Comparison of ENCODE assay signal across 11 mouse cellular contexts in genomic region chr15:6432411-6432810, GRCm38 (mm10). TPM values are rescaled to one million over a fixed set of nuclear protein-coding genes. Genes with fewer than 3 reads are reported as not detected.
DNase-seq lines count a peak whose midpoint lies in the region; ATAC-seq lines count a peak whose summit lies in the region.
"Had no signal": no experiment of that assay in that cellular context is flagged by ENCODE, and none has a peak within 500 bp of the region (broad histone marks: within the 10 kb centered on the region; RNA-seq: fewer than 3 reads in every experiment).

No protein-coding gene starts in this region.

- 74% methylated on average over 7 of the region's 7 CpGs for WGBS in hindbrain, embryonic 13.5 days
- WGBS in hindbrain, embryonic 10.5 days, result 92% methylated on average over 7 of the region's 7 CpGs
- 69% methylated on average over 7 of the region's 7 CpGs for WGBS in kidney, embryonic 14.5 days
- 53% methylated on average over 7 of the region's 7 CpGs for WGBS in stomach, embryonic 16.5 days

- no peak overlapping the region for H3K27ac ChIP-seq in hindbrain, embryonic 13.5 days
- H3K27ac ChIP-seq in hindbrain, embryonic 10.5 days, result no peak overlapping the region
- no peak overlapping the region for H3K27ac ChIP-seq in kidney, embryonic 14.5 days (ENCODE audit: low read depth, low read length)
- peak overlapping the region; percentile 38 for H3K27ac ChIP-seq in stomach, embryonic 16.5 days (ENCODE audit: low read length)

- H3K4me1 ChIP-seq in hindbrain, embryonic 13.5 days (replicated peaks), result no peaks in the 10 kb centered on the region
- no peaks in the 10 kb centered on the region for H3K4me1 ChIP-seq in hindbrain, embryonic 10.5 days (replicated peaks)
- H3K4me1 ChIP-seq in kidney, embryonic 14.5 days (ENCODE audit: control insufficient read depth, insufficient read depth, low read length), result no peaks in the 10 kb centered on the region
- H3K4me1 ChIP-seq in stomach, embryonic 16.5 days (ENCODE audit: control insufficient read depth, insufficient read depth, low read length), result peaks cover 4% of the 10 kb centered on the region
- H3K4me1 ChIP-seq: megakaryocyte, embryonic 14.5 days had no signal

- no peak overlapping the region for H3K4me2 ChIP-seq in hindbrain, embryonic 13.5 days
- no peak overlapping the region for H3K4me2 ChIP-seq in kidney, embryonic 14.5 days (replicated peaks; ENCODE audit: low read depth, low read length)
- no peak overlapping the region for H3K4me2 ChIP-seq in stomach, embryonic 16.5 days (ENCODE audit: low read depth, low read length)

- DNase-seq in hindbrain, embryonic 10.5 days (ENCODE audit: low spot score), result no peak
- peak; percentile 47 for DNase-seq in testis, postnatal 10 days (ENCODE audit: low spot score)
- no peak for DNase-seq in testis, postnatal 14 days (ENCODE audit: low spot score)
- DNase-seq in spleen, postnatal 10 days (ENCODE audit: low spot score in 2 of 2), result no peak
- DNase-seq in right cerebral cortex, postnatal 36 days (ENCODE audit: low spot score in 2 of 2), result no peak

- H3K4me3 ChIP-seq in hindbrain, embryonic 13.5 days, result no peak overlapping the region
- H3K4me3 ChIP-seq in hindbrain, embryonic 10.5 days, result no peak overlapping the region
- H3K4me3 ChIP-seq in kidney, embryonic 14.5 days (ENCODE audit: low read length), result no peak overlapping the region
- H3K4me3 ChIP-seq in stomach, embryonic 16.5 days (replicated peaks; ENCODE audit: low read length), result no peak overlapping the region
- H3K4me3 ChIP-seq: erythroblast, embryonic 14.5 days; megakaryocyte, embryonic 14.5 days had no signal

- no peak overlapping the region for H3K9ac ChIP-seq in hindbrain, embryonic 13.5 days
- H3K9ac ChIP-seq in kidney, embryonic 14.5 days (ENCODE audit: low read depth, low read length), result no peak overlapping the region
- no peak overlapping the region for H3K9ac ChIP-seq in stomach, embryonic 16.5 days (ENCODE audit: low read length)

- no peaks in the 10 kb centered on the region for H3K36me3 ChIP-seq in hindbrain, embryonic 13.5 days
- H3K36me3 ChIP-seq in hindbrain, embryonic 10.5 days, result peaks cover 12% of the 10 kb centered on the region
- peaks cover 15% of the 10 kb centered on the region for H3K36me3 ChIP-seq in kidney, embryonic 14.5 days (ENCODE audit: control insufficient read depth, insufficient read depth, low read length)
- peaks cover 5% of the 10 kb centered on the region; the same call in 1 of the 2 replicates for H3K36me3 ChIP-seq in stomach, embryonic 16.5 days (ENCODE audit: control insufficient read depth, insufficient read depth, low read length)

- H3K9me3 ChIP-seq in hindbrain, embryonic 13.5 days, result no peaks in the 10 kb centered on the region
- no peaks in the 10 kb centered on the region for H3K9me3 ChIP-seq in hindbrain, embryonic 10.5 days
- no peaks in the 10 kb centered on the region for H3K9me3 ChIP-seq in kidney, embryonic 14.5 days (ENCODE audit: control insufficient read depth, low read length)
- no peaks in the 10 kb centered on the region for H3K9me3 ChIP-seq in stomach, embryonic 16.5 days (replicated peaks; ENCODE audit: control insufficient read depth, low read length)

- H3K27me3 ChIP-seq in hindbrain, embryonic 13.5 days, result no peaks in the 10 kb centered on the region
- no peaks in the 10 kb centered on the region for H3K27me3 ChIP-seq in hindbrain, embryonic 10.5 days (ENCODE audit: insufficient read depth, poor library complexity, severe bottlenecking)
- H3K27me3 ChIP-seq in kidney, embryonic 14.5 days (ENCODE audit: control insufficient read depth, insufficient read depth, low read length), result no peaks in the 10 kb centered on the region
- H3K27me3 ChIP-seq in stomach, embryonic 16.5 days (ENCODE audit: control insufficient read depth, insufficient read depth, low read length), result no peaks in the 10 kb centered on the region

- peak; percentile 74 for ATAC-seq in hindbrain, embryonic 13.5 days (ENCODE audit: low FRiP score)
- peak; percentile 64; the same call in 1 of the 2 replicates for ATAC-seq in kidney, embryonic 14.5 days (ENCODE audit: low FRiP score, low TSS enrichment)
- ATAC-seq in stomach, embryonic 16.5 days (ENCODE audit: insufficient read depth, low FRiP score), result peak; percentile 93

RNA-seq across cellular contexts. Expression of gene C9, which starts 12.7 kb away (rescaled TPM):
- not detected in 2 replicates for polyA plus RNA-seq in hindbrain, embryonic 13.5 days (2015; fragmentation: Nextera tagmentation; extraction: Ambion mirVana)
- not detected in 2 replicates for polyA plus RNA-seq in hindbrain, embryonic 10.5 days (2016; fragmentation: Nextera tagmentation; extraction: Ambion mirVana)
- not detected in 2 replicates for polyA plus RNA-seq in kidney, embryonic 14.5 days (2014; fragmentation: Nextera tagmentation; extraction: Ambion mirVana)
- polyA plus RNA-seq in stomach, embryonic 16.5 days (2015; fragmentation: Nextera tagmentation; extraction: Ambion mirVana), result 0.32 and 0.53 TPM in 2 replicates
- polyA plus RNA-seq: erythroblast, embryonic 14.5 days; spleen, adult 2 months had no signal
